Mouse (Mus musculus) lung, postnatal 25 days (tissue): ENCODE data around the gene Zfp286.

Source experiments
- DNase-seq: peaks from one replicate; pipeline ENCODE4 v3.0.0; 2022; ENCODE audit warnings: low spot score

The Zfp286 gene

GRCm38 (mm10) chr11:62706141-62706540 is 83.1 kb downstream of the Zfp286 start:
- no peak for DNase-seq
